Mouse (Mus musculus) right cerebral cortex, postnatal 36 days (tissue): ENCODE measurements at regions not wholly inside any gene's neighbourhood (a gene's known extent, or its start where the extent isn't known, plus 50 kb on each side); places are given as distances from the start of the nearest gene placed in this dataset.

Experiments
- DNase-seq, 2 experiments: peaks; one replicate each; pipeline ENCODE4 v3.0.0; 2022; ENCODE audit warnings: low spot score in 2 of 2, mixed read lengths in 1 of 2

DNA sequence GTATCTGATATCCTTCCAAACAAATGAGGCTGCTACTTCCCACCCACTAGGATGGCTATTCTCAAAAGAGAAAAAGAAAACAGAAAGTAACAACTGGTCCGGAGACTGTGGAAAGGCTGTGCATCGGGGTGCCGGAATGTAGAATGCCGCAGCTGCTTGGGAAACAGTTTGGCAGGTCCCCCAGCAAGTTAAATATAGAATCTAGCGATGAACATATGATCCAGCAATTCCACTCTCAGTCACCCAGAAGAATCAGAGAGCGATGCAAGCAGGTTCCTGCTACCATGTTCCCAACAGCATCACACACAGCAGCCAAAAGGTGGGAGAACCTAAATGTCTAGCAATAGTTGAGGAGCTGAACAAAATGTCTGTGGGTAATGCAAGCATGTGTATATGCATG is 528.3 kb upstream of the Gm19410 start:
- DNase-seq = peak; percentile 18 to 33

DNA sequence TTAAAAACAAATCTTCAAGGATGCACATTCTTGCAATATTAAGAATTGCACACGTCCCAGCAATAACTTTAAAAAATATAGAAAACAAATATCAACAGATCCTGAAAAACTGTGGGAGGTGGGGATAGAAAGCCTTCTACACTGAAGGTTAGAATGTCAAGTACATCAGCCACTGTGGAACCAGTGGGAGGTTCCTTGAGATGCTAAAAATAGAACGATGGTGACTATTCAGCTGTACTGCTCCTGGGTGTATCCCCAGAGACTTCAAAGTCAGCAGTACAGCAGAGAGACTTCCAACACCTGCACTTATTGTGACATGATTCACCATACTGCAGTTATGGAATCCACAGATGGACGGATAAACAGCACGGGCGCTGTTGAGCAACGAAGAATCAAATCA is 524.7 kb upstream of the Gm19410 start:
- no peak for DNase-seq

DNA sequence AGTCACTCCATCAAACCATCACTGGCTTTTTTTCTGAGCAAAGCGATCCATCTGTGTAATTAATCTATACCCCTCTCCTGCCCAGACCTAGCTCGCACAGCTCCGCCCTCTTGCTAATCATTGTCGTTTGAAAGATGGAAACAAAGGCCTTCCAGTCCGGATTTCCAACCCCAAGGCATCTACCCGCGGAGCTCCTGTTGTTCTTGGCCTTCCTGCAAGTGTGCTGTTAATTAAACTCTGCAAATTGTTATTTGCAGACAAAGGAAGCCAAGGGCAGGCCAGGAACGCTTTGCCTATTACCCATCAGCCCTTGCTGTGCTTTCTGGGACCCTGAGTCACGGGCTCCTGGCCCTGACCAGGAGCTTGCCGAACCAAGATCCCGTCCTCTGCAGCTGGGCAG is 522.0 kb upstream of the Gm19410 start:
- DNase-seq = no peak

DNA sequence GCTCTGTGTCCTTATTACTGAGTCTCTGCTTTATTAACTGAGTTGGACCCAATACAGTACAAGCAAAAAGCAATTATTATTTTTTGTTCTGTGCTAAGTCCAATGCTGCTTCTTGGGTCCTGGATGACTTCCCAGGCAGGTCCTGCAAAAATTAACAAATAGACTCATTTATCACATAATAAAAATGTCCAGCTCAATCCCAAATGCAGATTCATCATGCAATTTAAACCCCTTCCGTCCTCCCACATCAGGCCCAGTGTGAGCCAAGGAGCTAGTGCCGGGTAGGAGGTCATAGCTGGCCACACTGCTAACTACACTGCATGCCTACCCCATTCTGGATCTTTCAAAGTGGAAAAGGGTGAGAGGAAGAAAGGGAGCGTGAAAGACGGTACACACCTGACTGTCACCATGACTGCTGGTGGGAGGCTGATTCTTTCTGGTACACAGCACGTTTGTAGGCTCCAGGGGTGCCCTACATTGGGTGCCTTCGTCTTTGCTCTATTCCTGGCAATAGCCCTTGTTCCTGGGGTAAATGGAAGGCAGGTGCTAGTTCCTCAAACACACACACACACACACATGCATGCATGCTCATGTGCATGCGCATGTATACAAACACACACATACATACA is 515.7 kb upstream of the Gm19410 start:
- DNase-seq = no peak

DNA sequence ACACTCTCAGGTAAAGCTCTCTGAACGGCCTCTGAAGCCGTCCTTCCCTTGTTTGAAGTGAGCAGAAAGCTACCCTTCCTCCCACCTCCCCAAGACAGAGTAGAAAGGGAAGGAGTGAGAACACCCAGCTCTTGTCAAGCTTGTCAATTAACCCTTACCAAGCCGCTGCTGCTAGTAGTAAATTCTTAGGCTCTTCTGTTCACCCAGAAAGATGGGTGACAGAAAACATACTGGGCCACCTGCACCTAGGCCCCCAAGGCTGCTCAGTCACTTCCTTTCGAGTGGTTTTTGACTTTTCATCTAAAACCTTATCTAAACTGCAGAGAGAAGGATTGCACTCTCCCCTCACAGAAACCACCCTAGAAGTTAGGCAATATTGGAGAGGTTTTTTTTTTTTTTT is 514.9 kb upstream of the Gm19410 start:
- no peak for DNase-seq

DNA sequence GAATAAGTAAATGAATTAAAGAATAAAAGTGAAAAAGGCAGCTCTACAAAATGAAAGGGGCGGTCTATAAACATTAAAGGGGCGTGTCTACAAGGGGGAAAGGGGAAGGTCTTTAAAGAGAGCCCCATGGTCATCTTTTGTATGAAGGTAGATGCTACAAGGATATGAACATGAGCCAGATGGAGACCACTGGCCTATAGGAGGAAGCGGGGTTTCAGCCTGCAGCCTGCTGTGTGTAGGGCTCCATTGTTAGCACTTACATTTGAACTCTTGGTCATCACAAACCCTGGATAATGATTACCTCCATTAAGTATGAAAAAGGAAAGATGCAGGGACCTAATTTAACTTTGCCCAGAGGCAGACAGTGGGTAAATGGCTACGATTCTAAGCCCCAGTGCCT is 511.6 kb upstream of the Gm19410 start:
- no peak for DNase-seq

DNA sequence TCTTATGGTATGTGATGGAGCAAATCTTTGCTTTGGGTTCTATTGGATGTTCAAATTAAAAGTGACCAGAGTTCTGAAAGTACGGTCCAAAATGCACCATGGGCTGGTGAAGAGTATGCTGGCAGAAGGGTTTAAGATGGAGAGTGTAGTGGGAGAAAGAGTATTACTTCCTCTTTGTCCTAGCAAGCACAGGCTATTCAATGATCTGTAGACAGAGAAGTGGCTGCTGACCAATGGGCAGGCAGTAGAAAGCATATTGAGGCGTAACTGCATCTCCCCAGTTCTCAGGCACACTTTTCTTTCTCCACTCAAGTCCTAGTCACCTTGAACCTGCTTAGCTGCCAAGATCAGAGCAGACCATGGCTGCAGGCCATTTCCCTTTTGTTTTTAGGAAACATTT is 510.3 kb upstream of the Gm19410 start:
- no peak for DNase-seq

DNA sequence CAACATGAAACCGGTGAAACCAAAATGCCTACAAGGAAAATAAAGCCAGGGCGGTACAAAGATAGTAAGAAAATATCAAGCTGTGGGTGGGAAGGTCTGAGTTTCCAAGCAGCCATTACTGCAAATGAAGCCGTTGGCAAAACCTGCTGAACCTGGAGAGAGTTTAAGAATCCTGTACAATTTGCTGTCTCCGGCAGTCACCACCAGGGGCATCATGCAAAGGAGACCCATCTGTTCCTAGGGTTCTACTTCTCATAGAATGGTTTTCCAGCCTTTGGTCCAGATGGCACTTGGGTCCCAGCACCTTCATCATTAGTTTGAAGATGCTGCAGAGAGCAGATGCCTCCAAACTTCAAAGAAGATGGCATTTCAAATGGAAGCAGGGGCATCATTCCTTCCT is 508.6 kb upstream of the Gm19410 start:
- no peak for DNase-seq

DNA sequence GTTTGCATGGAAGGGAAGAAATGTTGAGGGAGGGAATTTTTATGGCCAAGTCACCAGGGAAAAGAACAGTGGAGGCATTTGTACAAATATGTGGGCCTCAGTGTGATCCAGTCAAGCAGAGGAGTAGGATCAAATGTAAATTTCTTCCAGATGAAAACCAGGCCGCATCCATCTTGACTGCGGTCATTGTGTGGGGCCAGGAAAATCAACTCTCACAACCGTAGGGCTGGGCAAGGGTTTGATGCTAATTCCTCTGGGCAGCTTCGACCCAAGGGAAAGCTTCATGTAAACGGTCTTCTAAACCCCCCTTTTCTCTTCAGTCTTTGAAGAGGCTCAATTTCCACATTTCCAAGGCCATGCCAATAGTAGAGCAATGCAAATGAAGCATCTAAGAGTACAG is 497.4 kb upstream of the Gm19410 start:
- DNase-seq = no peak

DNA sequence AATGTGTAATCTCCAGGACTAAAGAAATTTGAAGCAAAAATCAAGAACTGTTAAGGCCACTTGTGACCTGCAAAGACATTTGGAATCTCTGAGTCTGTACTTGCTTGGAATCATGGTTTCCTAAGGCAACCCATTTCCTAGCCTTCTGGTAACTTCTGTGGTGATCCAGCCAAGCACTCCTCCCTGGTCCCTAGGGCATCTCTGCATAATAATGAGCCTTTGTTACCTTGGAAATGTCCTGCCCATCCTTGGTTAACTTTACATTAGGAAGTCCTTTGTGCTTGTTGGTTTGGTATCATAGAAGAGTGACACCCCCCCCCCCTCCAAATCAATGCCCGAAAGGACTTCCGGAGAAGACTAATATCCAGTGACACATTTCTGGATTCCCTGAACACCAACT is 496.6 kb upstream of the Gm19410 start:
- DNase-seq = no peak

DNA sequence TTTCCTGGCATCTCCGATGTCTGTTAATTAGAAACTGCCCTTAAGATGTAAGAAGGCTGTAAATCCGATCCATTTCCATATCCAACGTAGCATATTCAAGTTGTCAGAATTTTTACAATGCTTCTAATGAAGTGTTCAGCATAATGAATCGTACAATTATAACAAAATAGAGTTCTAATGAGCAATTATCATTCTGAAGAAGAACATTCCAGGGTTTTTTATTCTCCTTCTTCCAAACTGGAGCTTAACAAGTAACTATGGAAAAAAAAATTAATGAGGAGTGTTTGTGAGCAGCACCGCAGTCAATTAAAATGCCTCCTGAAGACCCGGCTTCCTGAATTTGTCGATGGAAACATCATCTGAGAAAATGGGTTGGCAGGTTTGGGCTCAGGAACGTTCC is 489.6 kb upstream of the Gm19410 start:
- DNase-seq = no peak

DNA sequence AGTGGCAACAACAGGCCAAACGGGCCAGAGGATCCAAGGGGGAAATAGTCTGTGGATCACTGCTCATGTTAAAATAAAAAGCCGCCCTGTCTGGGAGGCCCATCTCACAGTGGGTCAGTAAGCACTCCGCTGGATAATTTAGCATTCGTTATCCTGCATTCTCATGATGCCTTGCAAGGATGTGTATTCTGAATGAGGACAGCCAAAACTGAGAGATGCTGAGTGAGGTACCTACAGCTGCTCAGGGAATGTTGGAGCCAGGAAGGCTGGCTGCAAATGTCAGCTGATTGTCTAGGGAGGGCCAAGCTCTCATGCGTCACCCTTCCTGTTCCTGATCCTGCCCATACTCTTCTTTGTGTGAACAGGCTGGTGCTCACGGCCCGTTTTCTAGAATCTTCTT is 489.1 kb upstream of the Gm19410 start:
- DNase-seq = no peak

DNA sequence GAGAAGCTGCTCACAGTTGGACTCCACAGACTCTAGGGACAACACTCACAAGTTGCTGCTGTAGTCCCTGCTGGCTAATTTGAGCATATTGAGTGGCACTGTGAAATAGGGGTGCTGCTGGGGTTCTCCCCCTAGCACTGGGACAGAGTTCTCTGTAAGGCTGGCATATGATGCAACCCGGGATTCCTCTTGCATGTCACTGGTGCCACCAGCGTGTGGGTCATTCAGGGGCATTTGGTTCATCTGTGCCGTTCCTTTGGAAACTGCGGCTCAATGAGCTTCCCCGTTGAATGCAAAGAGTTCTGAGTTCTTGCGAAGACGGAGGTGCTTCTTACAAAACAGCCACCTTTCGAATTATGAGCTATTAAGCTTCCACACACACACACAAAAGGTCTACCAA is 486.6 kb upstream of the Gm19410 start:
- no peak for DNase-seq

DNA sequence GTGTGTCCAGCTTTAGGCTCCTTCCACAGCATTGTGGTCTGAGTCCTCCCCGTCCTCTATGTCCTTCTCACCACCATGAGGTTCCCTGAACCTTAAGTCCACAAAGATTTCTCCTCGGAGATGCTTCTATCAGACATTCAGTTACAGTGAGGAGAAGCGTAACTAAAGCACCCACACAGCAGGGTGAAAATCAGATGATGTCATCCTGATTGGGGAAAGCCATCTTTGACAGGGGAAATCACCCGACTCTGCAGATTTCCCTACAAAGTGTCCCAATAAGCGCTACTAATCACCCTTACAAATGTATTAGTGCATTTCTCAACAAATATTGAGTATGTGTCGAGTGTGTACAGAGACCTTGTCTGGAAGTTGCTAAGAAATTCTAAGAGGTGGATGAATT is 484.8 kb upstream of the Gm19410 start:
- DNase-seq = no peak

DNA sequence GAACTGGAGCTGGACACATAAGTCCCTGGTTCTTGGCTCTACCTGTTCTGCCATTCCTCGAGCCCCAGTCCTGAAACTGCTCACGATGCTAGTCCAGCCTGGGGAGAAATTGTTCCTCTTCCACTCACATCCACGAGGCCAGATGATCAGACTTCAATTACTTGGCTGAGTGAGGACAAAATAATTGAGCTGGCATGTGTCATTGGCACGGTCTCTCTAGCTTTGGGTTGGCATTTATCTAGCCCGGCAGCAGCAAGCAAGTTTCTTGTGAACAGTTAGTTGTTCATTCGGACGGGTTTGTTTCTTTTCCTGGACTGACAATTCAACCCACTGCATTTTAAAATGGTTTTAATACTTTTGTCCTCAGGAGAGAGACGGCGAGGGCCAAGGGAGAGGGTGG is 482.2 kb upstream of the Gm19410 start:
- DNase-seq = no peak

DNA sequence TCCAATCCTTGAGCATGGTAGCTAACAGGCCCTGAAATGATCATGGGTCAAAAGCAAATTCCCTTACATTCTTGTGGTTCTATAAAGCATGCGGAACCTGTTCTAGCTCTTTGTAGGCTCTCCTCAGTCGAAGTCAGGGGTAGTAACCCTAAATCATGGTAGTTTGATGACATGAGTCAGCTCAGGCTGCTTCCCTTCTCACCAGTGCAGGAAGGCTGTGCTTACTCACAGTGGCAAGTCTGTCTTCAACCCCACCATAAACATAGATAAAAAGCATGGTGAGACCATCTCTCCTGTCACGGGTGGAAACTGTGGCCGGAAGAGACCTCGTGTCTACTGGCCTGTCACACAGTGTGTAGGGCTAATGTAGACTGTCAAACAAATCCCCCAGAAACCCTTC is 476.6 kb upstream of the Gm19410 start:
- DNase-seq = no peak

DNA sequence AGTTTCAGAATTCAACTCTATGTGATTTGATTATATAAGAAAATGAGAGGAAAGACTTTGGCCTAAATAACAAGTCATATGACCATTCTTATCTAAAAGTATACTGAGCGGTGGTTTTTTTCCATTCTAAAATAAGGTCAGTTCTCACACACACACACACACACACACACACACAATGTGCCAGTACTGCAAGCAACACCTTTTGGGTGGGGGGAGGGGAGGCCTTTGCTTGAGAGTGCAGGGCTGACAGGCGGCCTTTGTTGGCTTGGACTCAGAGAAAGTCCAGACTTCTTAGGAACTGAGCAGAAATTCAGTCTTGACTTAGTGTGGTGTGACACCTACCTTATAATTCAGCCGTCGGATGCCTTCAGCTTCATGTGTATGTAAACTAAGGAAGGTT is 475.6 kb upstream of the Gm19410 start:
- no peak for DNase-seq

DNA sequence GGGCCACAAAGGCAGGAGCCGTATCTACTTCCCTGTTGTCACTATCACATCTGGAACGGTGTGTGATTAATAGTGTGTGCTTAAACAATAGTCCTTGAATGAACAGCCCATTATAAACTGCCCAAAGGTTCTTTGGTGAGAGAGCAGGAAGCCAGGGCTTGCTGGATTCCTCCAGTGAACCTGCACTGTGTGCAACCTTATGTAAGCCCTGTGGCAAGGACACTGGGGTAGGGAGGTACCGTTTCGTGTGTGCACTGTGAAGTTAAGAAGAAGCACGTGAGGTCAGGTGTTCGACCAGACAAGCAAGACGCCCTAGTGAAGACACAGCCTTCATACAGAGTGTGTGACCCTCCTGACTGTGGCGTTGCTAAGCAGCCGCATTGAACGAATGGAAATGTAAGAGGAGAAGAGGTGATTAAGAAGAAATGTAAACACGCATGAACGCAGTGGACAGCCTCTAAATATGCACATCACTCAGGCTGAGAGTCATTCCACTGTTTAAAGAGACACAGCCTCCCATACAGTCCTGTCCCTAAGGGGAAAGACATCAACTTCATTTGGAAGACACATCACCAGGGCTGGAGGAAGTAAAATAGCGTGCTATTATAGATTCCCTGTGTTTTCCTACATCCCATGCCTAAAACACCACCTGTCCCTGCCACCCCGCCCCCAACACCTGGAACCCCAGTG is 472.0 kb upstream of the Gm19410 start:
- DNase-seq = no peak

DNA sequence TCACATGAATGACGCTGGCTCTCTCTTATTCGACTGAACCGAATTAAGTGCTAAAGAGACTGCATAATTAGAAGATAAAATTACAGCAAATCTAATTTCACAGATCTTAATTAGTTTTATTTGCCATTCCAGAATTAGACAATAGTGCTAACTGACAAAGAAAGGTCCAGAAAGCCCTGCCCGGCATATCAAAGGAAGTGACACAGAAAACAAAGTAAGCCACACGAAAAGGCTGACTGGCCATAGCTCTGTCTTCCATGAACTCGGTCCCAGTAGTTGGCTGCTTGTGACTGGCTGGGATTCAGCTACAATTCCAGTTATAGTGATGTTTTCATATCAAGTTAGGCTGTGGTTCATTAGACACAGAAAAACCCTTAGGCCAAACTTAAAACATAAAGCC is 468.7 kb upstream of the Gm19410 start:
- no peak for DNase-seq

DNA sequence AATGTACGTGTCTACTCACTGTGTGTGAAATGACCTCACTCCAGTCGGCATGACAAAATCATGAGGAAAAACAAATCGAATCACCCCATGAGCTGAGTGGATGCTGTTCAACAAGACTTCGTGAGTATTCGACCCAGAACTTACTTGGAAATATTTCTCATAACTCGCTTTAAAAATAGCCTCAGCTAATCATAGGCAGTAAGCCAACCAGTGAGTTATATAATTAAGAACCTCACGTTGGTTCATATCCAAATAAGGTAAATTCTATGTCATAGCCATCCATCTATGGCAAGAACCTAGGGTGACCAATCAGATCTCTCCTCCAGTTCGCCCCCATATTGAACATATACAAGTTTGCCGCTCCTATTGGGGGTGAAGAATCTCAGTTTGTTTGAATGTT is 466.5 kb upstream of the Gm19410 start:
- no peak for DNase-seq

DNA sequence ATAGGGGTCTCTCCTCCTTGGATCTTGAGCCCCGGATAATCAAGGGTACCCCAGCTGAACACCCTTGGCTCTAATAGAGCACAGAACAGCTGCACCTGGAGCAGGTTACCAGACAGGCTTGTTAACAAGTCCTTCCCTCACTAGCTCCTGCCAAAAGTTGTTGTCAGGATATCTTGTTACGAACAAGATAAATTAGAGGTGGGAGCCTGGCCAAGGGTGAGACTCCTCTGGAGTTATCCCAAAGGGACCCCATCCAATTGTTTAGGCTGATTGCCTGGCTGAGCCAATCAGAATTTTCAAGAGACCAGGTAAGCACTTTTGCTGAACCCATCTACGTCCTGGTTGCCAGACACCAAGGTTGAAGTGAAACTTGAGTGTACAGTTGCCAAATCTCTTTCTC is 465.2 kb upstream of the Gm19410 start:
- DNase-seq = no peak

DNA sequence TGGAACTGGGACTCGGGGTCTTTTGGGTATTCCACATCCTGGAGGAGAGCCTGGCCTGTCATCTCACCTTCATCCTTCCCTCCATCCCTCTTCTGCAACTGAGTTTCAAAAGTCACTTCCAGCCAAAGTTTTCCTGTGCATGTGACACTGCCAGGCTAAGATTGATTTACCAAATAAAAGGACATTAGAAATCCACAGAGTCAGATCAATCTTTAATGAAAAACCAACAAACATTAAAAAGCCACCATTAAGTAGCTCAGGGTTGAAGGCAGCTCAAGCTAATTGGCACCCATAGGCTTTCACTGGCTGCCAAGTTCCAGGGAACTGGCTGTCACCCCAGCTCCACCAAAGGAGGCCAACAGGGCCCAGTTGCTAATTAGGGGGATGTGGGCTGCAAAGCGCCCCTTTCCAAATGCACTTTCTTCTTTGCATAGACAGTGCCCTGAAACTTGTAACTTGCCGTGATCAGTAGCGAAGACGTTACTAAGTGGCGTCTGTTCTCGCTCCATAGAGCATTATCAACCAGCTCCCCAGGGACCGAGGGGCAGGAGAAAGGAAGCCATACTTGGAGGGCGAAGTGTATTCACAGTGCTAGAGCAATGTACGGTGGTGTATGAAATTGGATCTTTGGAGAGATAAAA is 464.6 kb upstream of the Gm19410 start:
- DNase-seq = peak; percentile 6 to 7

DNA sequence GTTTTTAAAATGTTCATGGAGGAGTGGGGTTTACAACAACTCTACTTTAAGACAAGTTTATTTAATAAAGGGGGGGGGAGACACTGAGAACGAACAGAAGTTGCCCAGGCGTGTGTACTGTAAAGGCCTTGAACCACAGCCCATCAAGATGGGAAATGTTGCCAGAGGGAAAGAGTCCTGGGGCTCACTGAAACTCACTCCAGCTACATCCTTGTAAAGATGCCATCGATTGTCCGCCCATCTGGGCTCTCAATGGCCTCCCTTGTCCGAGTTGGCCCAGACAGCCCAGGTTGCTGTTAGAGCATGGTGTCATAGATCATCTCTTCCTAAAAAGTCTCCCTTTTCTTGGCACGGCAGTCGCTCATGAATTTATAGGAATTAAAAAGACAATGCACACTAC is 462.7 kb upstream of the Gm19410 start:
- DNase-seq = no peak
